7 mouse cellular contexts compared by ENCODE assay signal in genomic region chr12:54352963-54353606, GRCm38 (mm10).
DNase-seq lines count a peak whose midpoint lies in the region; ATAC-seq and TF ChIP-seq lines count a peak whose summit lies in the region.

No protein-coding gene starts in this region.

- 70% methylated on average over 10 of the region's 10 CpGs for WGBS in liver, postnatal 0 days (ENCODE audit: insufficient replicate concordance)
- WGBS in hindbrain, embryonic 13.5 days: 49% methylated on average over 10 of the region's 10 CpGs

- TF ChIP-seq CTCF in liver, postnatal 0 days (IDR thresholded peaks at IDR 0.05; ENCODE audit: low read depth): peak; percentile 47

- H3K9ac ChIP-seq in liver, postnatal 0 days (replicated peaks): no peak overlapping the region
- H3K9ac ChIP-seq in hindbrain, embryonic 13.5 days: no peak overlapping the region

- DNase-seq in liver, postnatal 0 days: peak; percentile 19
- no peak for DNase-seq in liver
- DNase-seq in brain, embryonic 18.5 days (ENCODE audit: low read depth, low spot score): peak; percentile 56
- peak; percentile 48 to 62 for DNase-seq in layer of hippocampus, postnatal 14 days (ENCODE audit: low spot score in 2 of 2)
- peak; percentile 21 for DNase-seq in retina, postnatal 1 day
- DNase-seq in spleen, postnatal 10 days (ENCODE audit: low spot score in 2 of 2): no peak

- H3K4me3 ChIP-seq in liver, postnatal 0 days (ENCODE audit: low read depth, low read length): no peak overlapping the region
- no peak overlapping the region for H3K4me3 ChIP-seq in hindbrain, embryonic 13.5 days

- no peaks in the 10 kb centered on the region for H3K9me3 ChIP-seq in liver, postnatal 0 days (ENCODE audit: low read length)
- no peaks in the 10 kb centered on the region for H3K9me3 ChIP-seq in hindbrain, embryonic 13.5 days

- peak overlapping the region; percentile 11; the same call in 1 of the 2 replicates for H3K27ac ChIP-seq in liver, postnatal 0 days (ENCODE audit: low read depth)
- H3K27ac ChIP-seq in hindbrain, embryonic 13.5 days: peak overlapping the region; percentile 59; the same call in 1 of the 2 replicates

- no peaks in the 10 kb centered on the region for H3K36me3 ChIP-seq in liver, postnatal 0 days (replicated peaks; ENCODE audit: insufficient read depth, low read length)
- no peaks in the 10 kb centered on the region for H3K36me3 ChIP-seq in hindbrain, embryonic 13.5 days

- H3K4me2 ChIP-seq in liver, postnatal 0 days (ENCODE audit: low read depth, low read length): no peak overlapping the region
- H3K4me2 ChIP-seq in hindbrain, embryonic 13.5 days: 0 out of 2 replicates have a peak overlapping the region, but pooled peaks have one; percentile 29

- ATAC-seq in liver, postnatal 0 days: no peak
- no peak for ATAC-seq in hindbrain, embryonic 13.5 days (ENCODE audit: low FRiP score)

- no peak for TF ChIP-seq EP300 in liver, postnatal 0 days (IDR thresholded peaks at IDR 0.05; ENCODE audit: low read depth)

- H3K27me3 ChIP-seq in liver, postnatal 0 days (ENCODE audit: insufficient read depth, low read length): no peaks in the 10 kb centered on the region
- H3K27me3 ChIP-seq in hindbrain, embryonic 13.5 days: no peaks in the 10 kb centered on the region

- H3K4me1 ChIP-seq in liver, postnatal 0 days (ENCODE audit: insufficient read depth): peaks cover 7% of the 10 kb centered on the region
- peaks cover 26% of the 10 kb centered on the region for H3K4me1 ChIP-seq in hindbrain, embryonic 13.5 days (replicated peaks)

Comparison
In these comparisons a context has a peak if more than half of its experiments do, and no peak if none do; other contexts are left out.
1. DNase-seq: peak in liver, postnatal 0 days (single experiment), brain, embryonic 18.5 days (single experiment), layer of hippocampus, postnatal 14 days (2 of 2) and retina, postnatal 1 day (single experiment); none in liver (single experiment) and spleen, postnatal 10 days (0 of 2).